Mouse (Mus musculus): Measurements from ENCODE around the gene Cav3. TPM values are rescaled to one million over a fixed set of nuclear protein-coding genes. Genes with fewer than 3 reads are reported as not detected.

The Cav3 gene
- total and polyA plus RNA-seq, 3 experiments = not detected

GRCm38 (mm10) chr6:112490625-112491242, 31.4 kb downstream of the Cav3 start:
- no peak overlapping the region for H3K9ac ChIP-seq (ENCODE audit: insufficient read depth, low read depth)
- no peaks in the 10 kb centered on the region for H3K4me1 ChIP-seq (ENCODE audit: control insufficient read depth in 1 of 2, insufficient read depth in 2 of 2)
- in situ Hi-C loops (cut with MboI; ENCODE audit: low pct_ligation_motif_present, low pct_unique_long_range_greater_than_20kb, low sequenced_read_pairs) (no loop called here), dilution Hi-C loops (cut with MboI; ENCODE audit: extremely low pct_ligation_motif_present, extremely low pct_unique_long_range_greater_than_20kb, low sequenced_read_pairs) (no loop called here)
- peaks cover 21% of the 10 kb centered on the region for H3K27me3 ChIP-seq (replicated peaks)
- TF ChIP-seq CTCF (conservative IDR thresholded peaks at IDR 0.05 in 1 of 2, IDR thresholded peaks at IDR 0.05 in 1 of 2; ENCODE audit: low read depth in 2 of 2, low read length in 2 of 2) (peak in 1 of 2 experiments; percentile 17; a peak in 2 of 4 replicates), TCF12 (IDR thresholded peaks at IDR 0.05; ENCODE audit: low read depth, low read length) (no peak), ZKSCAN1 (IDR thresholded peaks at IDR 0.05; ENCODE audit: borderline replicate concordance, low read depth, low read length) (no peak)
- H3K4me3 ChIP-seq (replicated peaks in 1 of 3; ENCODE audit: low read depth in 2 of 3, low read length in 2 of 3, poor library complexity in 1 of 3) = no peak overlapping the region
- peaks cover 16% of the 10 kb centered on the region for H3K9me3 ChIP-seq (replicated peaks; ENCODE audit: low read length)
- H3K36me3 ChIP-seq (replicated peaks in 1 of 2; ENCODE audit: control insufficient read depth in 1 of 2, insufficient read depth in 1 of 2, low read length in 1 of 2) = no peaks in the 10 kb centered on the region
- no peaks in the 10 kb centered on the region for H3K79me2 ChIP-seq (replicated peaks; ENCODE audit: control insufficient read depth, extremely low read depth, insufficient read depth, poor library complexity, severe bottlenecking)
- no peak for DNase-seq (ENCODE audit: extremely low read depth)
- no peak overlapping the region for H3K27ac ChIP-seq (ENCODE audit: insufficient read depth, low read depth)
- H3K4me2 ChIP-seq (ENCODE audit: insufficient read depth, low read depth, poor library complexity, severe bottlenecking) = no peak overlapping the region

- peaks cover 19% of the 10 kb centered on the region for H3K27me3 ChIP-seq (replicated peaks)
- no peaks in the 10 kb centered on the region for H3K79me2 ChIP-seq (replicated peaks; ENCODE audit: control insufficient read depth, extremely low read depth, insufficient read depth, poor library complexity, severe bottlenecking)
- H3K9ac ChIP-seq (ENCODE audit: insufficient read depth, low read depth) = no peak overlapping the region
- peaks cover 16% of the 10 kb centered on the region for H3K9me3 ChIP-seq (replicated peaks; ENCODE audit: low read length)
- TF ChIP-seq RCOR1 (conservative IDR thresholded peaks at IDR 0.05; ENCODE audit: low read depth, low read length) = no peak
- TF ChIP-seq TCF12 (IDR thresholded peaks at IDR 0.05; ENCODE audit: low read depth, low read length) = no peak
- TF ChIP-seq CTCF (conservative IDR thresholded peaks at IDR 0.05 in 1 of 2, IDR thresholded peaks at IDR 0.05 in 1 of 2; ENCODE audit: low read depth in 2 of 2, low read length in 2 of 2) = no peak
- TF ChIP-seq NELFE (IDR thresholded peaks at IDR 0.05; ENCODE audit: low read depth, low read length) = no peak
- TF ChIP-seq GABPA (IDR thresholded peaks at IDR 0.05; ENCODE audit: insufficient replicate concordance, low read depth, low read length) = no peak
- no peaks in the 10 kb centered on the region for H3K4me1 ChIP-seq (ENCODE audit: control insufficient read depth in 1 of 2, insufficient read depth in 2 of 2)
- in situ Hi-C loops (cut with MboI; ENCODE audit: low pct_ligation_motif_present, low pct_unique_long_range_greater_than_20kb, low sequenced_read_pairs) (no loop called here), dilution Hi-C loops (cut with MboI; ENCODE audit: extremely low pct_ligation_motif_present, extremely low pct_unique_long_range_greater_than_20kb, low sequenced_read_pairs) (no loop called here)
- no peak overlapping the region for H3K4me2 ChIP-seq (ENCODE audit: insufficient read depth, low read depth, poor library complexity, severe bottlenecking)
- H3K27ac ChIP-seq (ENCODE audit: insufficient read depth, low read depth) = no peak overlapping the region
- no peak for DNase-seq (ENCODE audit: extremely low read depth)
- no peak overlapping the region for H3K4me3 ChIP-seq (replicated peaks in 1 of 3; ENCODE audit: low read depth in 2 of 3, low read length in 2 of 3, poor library complexity in 1 of 3)
- no peaks in the 10 kb centered on the region for H3K36me3 ChIP-seq (replicated peaks in 1 of 2; ENCODE audit: control insufficient read depth in 1 of 2, insufficient read depth in 1 of 2, low read length in 1 of 2)
Measured at GRCm38 (mm10) chr6:112491521-112491920, 32.2 kb downstream of the Cav3 start.

- H3K27ac ChIP-seq (ENCODE audit: insufficient read depth, low read depth) = no peak overlapping the region
- peaks cover 16% of the 10 kb centered on the region for H3K9me3 ChIP-seq (replicated peaks; ENCODE audit: low read length)
- dilution Hi-C loops (cut with MboI; ENCODE audit: extremely low pct_ligation_motif_present, extremely low pct_unique_long_range_greater_than_20kb, low sequenced_read_pairs) = no loop called here
- H3K4me1 ChIP-seq (ENCODE audit: control insufficient read depth in 1 of 2, insufficient read depth in 2 of 2) = no peaks in the 10 kb centered on the region
- DNase-seq (ENCODE audit: extremely low read depth) = no peak
- H3K4me2 ChIP-seq (ENCODE audit: insufficient read depth, low read depth, poor library complexity, severe bottlenecking) = no peak overlapping the region
- in situ Hi-C loops (cut with MboI; ENCODE audit: low pct_ligation_motif_present, low pct_unique_long_range_greater_than_20kb, low sequenced_read_pairs) = no loop called here
- H3K27me3 ChIP-seq (replicated peaks) = peaks cover 12% of the 10 kb centered on the region
- no peak overlapping the region for H3K4me3 ChIP-seq (replicated peaks in 1 of 3; ENCODE audit: low read depth in 2 of 3, low read length in 2 of 3, poor library complexity in 1 of 3)
- no peaks in the 10 kb centered on the region for H3K36me3 ChIP-seq (replicated peaks in 1 of 2; ENCODE audit: control insufficient read depth in 1 of 2, insufficient read depth in 1 of 2, low read length in 1 of 2)
- no peak overlapping the region for H3K9ac ChIP-seq (ENCODE audit: insufficient read depth, low read depth)
- no peaks in the 10 kb centered on the region for H3K79me2 ChIP-seq (replicated peaks; ENCODE audit: control insufficient read depth, extremely low read depth, insufficient read depth, poor library complexity, severe bottlenecking)
- no peak for TF ChIP-seq CHD2 (IDR thresholded peaks at IDR 0.05; ENCODE audit: low read length)
- TF ChIP-seq SMC3 (IDR thresholded peaks at IDR 0.05; ENCODE audit: low read depth, low read length) = no peak
- no peak for TF ChIP-seq ZMIZ1 (IDR thresholded peaks at IDR 0.05; ENCODE audit: low read depth, low read length)
- TF ChIP-seq PAX5 (IDR thresholded peaks at IDR 0.05; ENCODE audit: low read length) = no peak
- no peak for TF ChIP-seq JUND (conservative IDR thresholded peaks at IDR 0.05; ENCODE audit: low read depth, low read length)
- TF ChIP-seq E2F4 (IDR thresholded peaks at IDR 0.05; ENCODE audit: insufficient replicate concordance, low read depth, low read length) = no peak
- TF ChIP-seq MXI1 (IDR thresholded peaks at IDR 0.05; ENCODE audit: low read depth, low read length) = no peak
- no peak for TF ChIP-seq RCOR1 (conservative IDR thresholded peaks at IDR 0.05; ENCODE audit: low read depth, low read length)
- no peak for TF ChIP-seq NELFE (IDR thresholded peaks at IDR 0.05; ENCODE audit: low read depth, low read length)
- TF ChIP-seq USF2 (conservative IDR thresholded peaks at IDR 0.05; ENCODE audit: low read depth, low read length) = no peak
Measured at GRCm38 (mm10) chr6:112492656-112493055, 33.4 kb downstream of the Cav3 start.
